Mouse (Mus musculus) forebrain, embryonic 15.5 days (tissue): ENCODE measurements at regions not wholly inside any gene's neighbourhood (a gene's known extent, or its start where the extent isn't known, plus 50 kb on each side); places are given as distances from the start of the nearest gene placed in this dataset.

ENCODE experiments used
- ATAC-seq: fragments of 200-750 bp; cut with Nextera tagmentation; replicated peaks from 2 replicates; pipeline ENCODE4 v1.8.0; 2017; ENCODE audit warnings: mild to moderate bottlenecking, moderate TSS enrichment, moderate library complexity
- H3K27ac ChIP-seq: fragments of 300-500 bp; sonication (generic); replicated peaks from 2 replicates; pipeline ENCODE4 v1.5.1; 2015; ENCODE audit warnings: mild to moderate bottlenecking, inconsistent platforms
- H3K27me3 ChIP-seq: fragments of 300-500 bp; sonication (generic); 2 replicates; pipeline ENCODE4 v1.6.1; 2015; ENCODE audit warnings: inconsistent platforms
- H3K36me3 ChIP-seq: fragments of 300-500 bp; sonication (generic); 2 replicates; pipeline ENCODE4 v1.6.1; 2015; ENCODE audit warnings: mild to moderate bottlenecking, inconsistent platforms
- H3K4me1 ChIP-seq: fragments of 300-500 bp; sonication (generic); 2 replicates; pipeline ENCODE4 v1.6.1; 2015; ENCODE audit warnings: inconsistent platforms
- H3K4me2 ChIP-seq: fragments of 300-500 bp; sonication (generic); replicated peaks from 2 replicates; pipeline ENCODE4 v1.6.1; 2015; ENCODE audit warnings: mild to moderate bottlenecking, inconsistent platforms
- H3K4me3 ChIP-seq: fragments of 300-500 bp; sonication (generic); 2 replicates; pipeline ENCODE4 v1.5.1; 2015; ENCODE audit warnings: mild to moderate bottlenecking, inconsistent platforms
- H3K9ac ChIP-seq: fragments of 300-500 bp; sonication (generic); replicated peaks from 2 replicates; pipeline ENCODE4 v1.6.1; 2015; ENCODE audit warnings: mild to moderate bottlenecking, inconsistent platforms
- H3K9me3 ChIP-seq: fragments of 300-500 bp; sonication (generic); 2 replicates; pipeline ENCODE4 v1.6.1; 2016; ENCODE audit warnings: inconsistent platforms
- WGBS: fragments of 180-500 bp; shearing (Covaris S2); methylation state at CpG from one replicate; pipeline ENCODE4 v1.1.7; 2015; ENCODE audit warnings: mixed read lengths; 5-methylcytosine and 5-hydroxymethylcytosine counted together

- no peak overlapping the region for H3K9ac ChIP-seq
- 0 out of 2 replicates have a peak, but pooled peaks cover 6% of the 10 kb centered on the region for H3K4me1 ChIP-seq
- H3K27ac ChIP-seq = no peak overlapping the region
- H3K27me3 ChIP-seq = no peaks in the 10 kb centered on the region
- H3K9me3 ChIP-seq = no peaks in the 10 kb centered on the region
- no peaks in the 10 kb centered on the region for H3K36me3 ChIP-seq
- H3K4me3 ChIP-seq = no peak overlapping the region
- 26% methylated on average over 7 of the region's 7 CpGs for WGBS
- peak; percentile 57; the same call in 1 of the 2 replicates for ATAC-seq
- 0 out of 2 replicates have a peak overlapping the region, but pooled peaks have one; percentile 15 for H3K4me2 ChIP-seq
Measured at GRCm38 (mm10) chr7:54734039-54734438, 101.3 kb upstream of the Luzp2 start.

- Histone ChIP-seq H3K27ac (no peak overlapping the region), H3K4me3 (no peak overlapping the region), H3K9me3 (no peaks in the 10 kb centered on the region), H3K36me3 (no peaks in the 10 kb centered on the region), H3K27me3 (no peaks in the 10 kb centered on the region), H3K4me1 (0 out of 2 replicates have a peak, but pooled peaks cover 6% of the 10 kb centered on the region), H3K9ac (no peak overlapping the region), H3K4me2 (no peak overlapping the region)
- WGBS = 87% methylated on average over 2 of the region's 2 CpGs
- no peak for ATAC-seq
Measured at GRCm38 (mm10) chr7:54734861-54735260, 100.4 kb upstream of the Luzp2 start.

- Histone ChIP-seq H3K4me2 (no peak overlapping the region), H3K9ac (no peak overlapping the region), H3K4me3 (no peak overlapping the region), H3K36me3 (no peaks in the 10 kb centered on the region), H3K27me3 (no peaks in the 10 kb centered on the region), H3K27ac (no peak overlapping the region), H3K4me1 (no peaks in the 10 kb centered on the region), H3K9me3 (no peaks in the 10 kb centered on the region)
- no peak for ATAC-seq
- 95% methylated on average over 1 of the region's 1 CpGs for WGBS
Measured at GRCm38 (mm10) chr7:54767341-54767740, 68.0 kb upstream of the Luzp2 start.

- ATAC-seq = no peak
- Histone ChIP-seq H3K4me2 (no peak overlapping the region), H3K9me3 (no peaks in the 10 kb centered on the region), H3K4me1 (no peaks in the 10 kb centered on the region), H3K27ac (no peak overlapping the region), H3K9ac (no peak overlapping the region), H3K36me3 (no peaks in the 10 kb centered on the region), H3K4me3 (no peak overlapping the region), H3K27me3 (no peaks in the 10 kb centered on the region)
- 13% methylated on average over 3 of the region's 3 CpGs for WGBS
Measured at GRCm38 (mm10) chr7:54768683-54769082, 66.6 kb upstream of the Luzp2 start.

- WGBS = 9% methylated on average over 3 of the region's 3 CpGs
- no peak overlapping the region for H3K4me3 ChIP-seq
- peaks cover 10% of the 10 kb centered on the region for H3K4me1 ChIP-seq
- H3K4me2 ChIP-seq = no peak overlapping the region
- no peaks in the 10 kb centered on the region for H3K27me3 ChIP-seq
- H3K27ac ChIP-seq = no peak overlapping the region
- H3K9me3 ChIP-seq = no peaks in the 10 kb centered on the region
- peak; percentile 90 for ATAC-seq
- H3K36me3 ChIP-seq = no peaks in the 10 kb centered on the region
- no peak overlapping the region for H3K9ac ChIP-seq
Measured at GRCm38 (mm10) chr7:54781939-54782520, 53.3 kb upstream of the Luzp2 start.

- 44% methylated on average over 3 of the region's 3 CpGs for WGBS
- H3K9ac ChIP-seq = no peak overlapping the region
- ATAC-seq = 0 out of 2 replicates have a peak, but pooled peaks have one; percentile 50
Measured at GRCm38 (mm10) chr7:54782604-54783003, 52.7 kb upstream of the Luzp2 start.

GRCm38 (mm10) chr7:54783550-54784529, 51.5 kb upstream of the Luzp2 start:
- 90% methylated on average over 10 of the region's 10 CpGs for WGBS
- Histone ChIP-seq H3K4me2 (no peak overlapping the region), H3K4me1 (peaks cover 10% of the 10 kb centered on the region), H3K9me3 (no peaks in the 10 kb centered on the region), H3K27me3 (no peaks in the 10 kb centered on the region; the same call in 1 of the 2 replicates), H3K27ac (no peak overlapping the region), H3K9ac (no peak overlapping the region), H3K4me3 (no peak overlapping the region), H3K36me3 (no peaks in the 10 kb centered on the region)
- no peak; the same call in 1 of the 2 replicates for ATAC-seq

More at GRCm38 (mm10) chr7:54782604-54783003, 52.7 kb upstream of the Luzp2 start:
- Histone ChIP-seq H3K9me3 (no peaks in the 10 kb centered on the region), H3K36me3 (no peaks in the 10 kb centered on the region), H3K27ac (no peak overlapping the region), H3K4me3 (no peak overlapping the region), H3K4me1 (peaks cover 10% of the 10 kb centered on the region), H3K4me2 (no peak overlapping the region), H3K27me3 (no peaks in the 10 kb centered on the region)
